Mouse (Mus musculus): Measurements from ENCODE around the gene Armc5.

The Armc5 gene

GRCm38 (mm10) chr7:128236856-128237592 is at the start of gene Armc5:
Gene Armc5, plus strand, starts transcription at chr7:128237342.
- in situ Hi-C loops (cut with MboI; ENCODE audit: low sequenced_read_pairs) = no loop called here

DNA sequence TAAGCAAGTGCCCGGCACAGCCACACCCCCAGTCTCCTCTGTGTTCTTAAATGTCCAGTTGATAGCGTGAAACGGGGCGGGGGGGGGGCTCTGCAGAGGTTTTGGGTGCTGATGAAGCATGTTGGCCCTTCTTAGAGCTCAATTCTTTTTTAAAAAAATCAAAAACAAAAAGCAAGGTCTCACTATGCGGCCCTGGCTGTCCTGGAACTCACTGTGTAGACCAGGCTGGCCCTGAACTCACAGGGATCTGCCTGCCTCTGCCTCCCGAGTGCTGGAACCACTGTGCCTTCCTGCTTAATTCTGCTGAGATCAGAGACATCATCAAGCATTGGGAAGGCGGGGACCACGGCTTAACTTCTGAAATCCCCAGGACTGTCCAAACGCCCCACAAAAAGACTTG is 35.5 kb upstream of the Armc5 start:
- in situ Hi-C loops (cut with MboI; ENCODE audit: low sequenced_read_pairs) = loop anchor here (10.0 kb wide), 2 partner anchors 97 to 197 kb away; partner anchors contain the start of gene Trim72

- in situ Hi-C loops (cut with MboI; ENCODE audit: low sequenced_read_pairs) = loop anchor here (10.0 kb wide), 2 partner anchors 98 to 198 kb away; partner anchors contain the start of gene Trim72
These were observed 34.1 kb upstream of the Armc5 start for GRCm38 (mm10) chr7:128203071-128203470.

- in situ Hi-C loops (cut with MboI; ENCODE audit: low sequenced_read_pairs) = loop anchor here (10.0 kb wide), 2 partner anchors 99 to 199 kb away; partner anchors contain the start of gene Trim72
These were observed 33.0 kb upstream of the Armc5 start for GRCm38 (mm10) chr7:128204179-128204578.

DNA sequence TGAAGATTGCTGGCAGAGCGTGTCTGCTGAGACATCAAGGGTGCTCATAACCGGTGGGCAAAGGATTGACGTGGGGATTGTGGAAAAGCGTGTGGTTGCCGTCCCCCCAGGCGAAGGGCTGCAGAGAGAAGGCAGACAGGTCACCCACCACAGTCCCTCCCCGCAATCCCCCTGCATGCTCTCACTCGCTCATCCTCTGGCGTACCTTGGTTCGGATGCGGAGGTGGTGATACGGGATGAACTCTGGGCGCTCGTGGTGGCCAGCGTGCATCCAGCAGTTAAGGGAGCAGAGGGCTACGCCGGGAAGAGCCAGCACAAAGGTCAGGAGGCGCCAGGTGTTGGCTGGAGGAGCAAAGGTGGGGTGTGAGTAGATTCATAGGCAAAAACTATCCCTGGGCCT is 31.4 kb upstream of the Armc5 start:
- in situ Hi-C loops (cut with MboI; ENCODE audit: low sequenced_read_pairs) = loop anchor here (10.0 kb wide), 2 partner anchors 101 to 201 kb away; partner anchors contain the start of gene Trim72

DNA sequence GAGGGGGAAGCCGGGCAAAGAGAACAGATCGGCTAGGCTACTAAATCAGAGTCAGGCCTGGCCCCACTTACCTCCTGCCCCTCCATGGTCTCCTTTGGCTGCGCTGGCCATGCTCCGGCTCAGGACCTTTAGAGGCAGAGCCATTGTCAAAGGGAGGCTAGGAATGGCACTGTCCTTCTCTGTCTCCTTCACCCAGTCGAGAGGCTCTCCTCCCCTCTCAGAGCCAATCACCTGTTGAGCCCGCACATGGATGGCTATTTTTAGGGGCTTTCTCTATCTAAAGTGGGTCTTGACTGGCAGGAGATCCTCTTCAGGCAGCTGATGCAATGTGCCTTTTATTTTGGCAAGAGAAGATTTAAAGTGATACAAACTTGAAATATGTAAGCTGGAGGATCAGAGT is 31.0 kb upstream of the Armc5 start, which contains the start of gene Cox6a2:
Gene Cox6a2, minus strand, starts transcription at position 236 of the 400 bp plus-strand sequence.
- in situ Hi-C loops (cut with MboI; ENCODE audit: low sequenced_read_pairs) = loop anchor here (10.0 kb wide), 2 partner anchors 101 to 201 kb away; partner anchors contain the start of gene Trim72

GRCm38 (mm10) chr7:128208187-128208586 is 29.0 kb upstream of the Armc5 start:
- in situ Hi-C loops (cut with MboI; ENCODE audit: low sequenced_read_pairs) = loop anchor here (10.0 kb wide), 2 partner anchors 103 to 203 kb away; partner anchors contain the start of gene Trim72

DNA sequence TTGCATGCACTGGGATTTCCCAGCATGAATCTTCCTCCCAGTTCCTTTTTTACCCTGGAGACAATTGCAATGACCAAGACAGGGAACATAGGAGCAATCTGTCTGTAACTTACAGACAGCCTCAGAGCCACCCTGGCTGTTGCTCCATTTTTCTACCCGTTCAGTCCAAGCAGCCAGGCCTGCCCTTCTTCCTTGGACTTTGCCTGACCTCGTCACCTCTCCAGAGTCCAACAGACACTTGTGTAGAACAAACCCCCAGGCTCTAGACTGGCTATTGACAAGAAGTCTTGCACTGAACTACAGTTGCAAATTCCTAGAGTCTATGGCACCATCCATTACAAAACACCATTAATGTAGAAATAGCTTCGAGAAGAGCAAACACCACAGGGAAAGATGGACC is 27.3 kb upstream of the Armc5 start:
- in situ Hi-C loops (cut with MboI; ENCODE audit: low sequenced_read_pairs) = loop anchor here (10.0 kb wide), 2 partner anchors 105 to 205 kb away; partner anchors contain the start of gene Trim72

- in situ Hi-C loops (cut with MboI; ENCODE audit: low sequenced_read_pairs) = no loop called here
These were observed 17.2 kb upstream of the Armc5 start for GRCm38 (mm10) chr7:128219952-128220351.

GRCm38 (mm10) chr7:128220936-128221335 is 16.2 kb upstream of the Armc5 start:
- in situ Hi-C loops (cut with MboI; ENCODE audit: low sequenced_read_pairs) = no loop called here

DNA sequence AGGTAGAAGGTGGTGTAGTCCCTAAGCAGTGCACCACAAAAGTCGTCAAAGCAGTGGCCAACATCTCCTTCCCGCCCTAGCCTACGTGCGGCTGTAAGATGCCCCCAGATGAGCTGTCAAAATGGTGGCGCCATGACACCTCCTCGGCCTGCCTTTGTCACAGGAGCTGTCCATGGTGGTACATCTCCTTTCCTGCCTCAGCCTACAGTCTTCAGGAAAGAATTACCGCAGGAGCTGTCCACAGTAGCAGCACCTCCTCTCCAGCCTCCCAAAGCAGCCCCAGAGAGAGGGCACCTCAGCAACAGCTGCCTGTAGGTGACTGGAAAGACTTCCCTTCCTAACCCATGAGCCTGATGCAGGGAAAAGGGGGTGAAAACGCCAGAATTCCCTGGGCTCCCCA is 5.4 kb upstream of the Armc5 start:
- in situ Hi-C loops (cut with MboI; ENCODE audit: low sequenced_read_pairs) = no loop called here

GRCm38 (mm10) chr7:128234796-128235195 is 2.3 kb upstream of the Armc5 start:
- in situ Hi-C loops (cut with MboI; ENCODE audit: low sequenced_read_pairs) = no loop called here

- in situ Hi-C loops (cut with MboI; ENCODE audit: low sequenced_read_pairs) = no loop called here
These were observed 1.7 kb upstream of the Armc5 start for GRCm38 (mm10) chr7:128235481-128235880.

- in situ Hi-C loops (cut with MboI; ENCODE audit: low sequenced_read_pairs) = no loop called here
These were observed 716 bp upstream of the Armc5 start for GRCm38 (mm10) chr7:128236426-128236825.

DNA sequence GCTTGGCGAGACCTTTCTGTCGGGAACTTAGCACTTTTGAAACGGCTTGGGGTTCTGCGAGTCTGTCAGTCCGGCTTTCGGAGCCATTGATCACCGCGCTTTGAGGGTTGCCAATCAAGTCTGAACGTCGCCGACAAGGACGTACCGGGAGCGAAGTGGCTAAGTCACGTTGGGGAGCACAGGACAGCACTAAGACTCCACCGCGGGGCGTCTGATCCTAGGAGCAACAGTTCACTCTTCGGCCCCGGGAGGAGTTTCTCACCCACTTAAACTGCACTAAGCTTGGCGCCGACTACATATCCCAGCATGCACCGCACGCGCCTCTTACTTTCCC is 418 bp downstream of the Armc5 start:
- in situ Hi-C loops (cut with MboI; ENCODE audit: low sequenced_read_pairs) = no loop called here

GRCm38 (mm10) chr7:128237927-128238778 is 1.0 kb downstream of the Armc5 start, which contains the start of gene 9130023H24Rik:
Gene 9130023H24Rik, minus strand, starts transcription at chr7:128238031.
- in situ Hi-C loops (cut with MboI; ENCODE audit: low sequenced_read_pairs) = no loop called here

GRCm38 (mm10) chr7:128238991-128239390 is 1.8 kb downstream of the Armc5 start:
- in situ Hi-C loops (cut with MboI; ENCODE audit: low sequenced_read_pairs) = no loop called here

- in situ Hi-C loops (cut with MboI; ENCODE audit: low sequenced_read_pairs) = loop anchor here (10.0 kb wide), 1 partner anchor 115 kb away; no protein-coding TSS in a partner anchor
These were observed 3.1 kb downstream of the Armc5 start for GRCm38 (mm10) chr7:128240131-128240784.

GRCm38 (mm10) chr7:128242331-128242730 is 5.2 kb downstream of the Armc5 start:
- in situ Hi-C loops (cut with MboI; ENCODE audit: low sequenced_read_pairs) = loop anchor here (10.0 kb wide), 1 partner anchor 112 kb away; no protein-coding TSS in a partner anchor

GRCm38 (mm10) chr7:128243921-128244320 is 6.8 kb downstream of the Armc5 start:
- in situ Hi-C loops (cut with MboI; ENCODE audit: low sequenced_read_pairs) = loop anchor here (10.0 kb wide), 1 partner anchor 111 kb away; no protein-coding TSS in a partner anchor
